24 mouse cellular contexts compared by ENCODE assay signal in the genomic region with DNA sequence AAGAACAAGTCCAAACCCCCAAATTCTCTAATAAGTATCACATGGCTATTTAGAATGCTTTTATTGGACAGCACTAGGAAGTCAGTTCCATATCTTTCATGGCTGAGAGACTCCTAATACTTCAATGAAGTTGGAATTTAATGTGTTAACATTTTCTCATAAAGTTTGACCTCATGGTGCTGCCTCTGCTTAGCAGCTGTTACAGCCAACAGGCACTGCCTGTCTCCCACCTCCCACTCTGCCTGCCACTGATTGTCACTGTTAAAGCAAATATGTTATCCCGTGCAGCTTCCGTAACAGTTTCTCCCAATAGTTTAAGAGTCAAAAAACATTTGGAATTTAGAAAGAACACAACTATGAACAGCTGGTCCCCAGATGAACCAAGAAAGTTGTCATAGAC.
DNase-seq lines count a peak whose midpoint lies in the region; ATAC-seq and TF ChIP-seq lines count a peak whose summit lies in the region.
"Had no signal": no experiment of that assay in that cellular context is flagged by ENCODE, and none has a peak within 500 bp of the region (broad histone marks: within the 10 kb centered on the region; RNA-seq: fewer than 3 reads in every experiment).

No protein-coding gene starts in this region.

- ATAC-seq in kidney, postnatal 0 days (replicated peaks; ENCODE audit: low FRiP score, low read depth), result no peak
- peak; percentile 51 for ATAC-seq in limb, embryonic 11.5 days (ENCODE audit: insufficient number of reproducible peaks, low FRiP score, low TSS enrichment, low read depth)
- ATAC-seq in stomach, embryonic 15.5 days (ENCODE audit: insufficient read depth, low FRiP score, low read depth), result 0 out of 2 replicates have a peak, but pooled peaks have one; percentile 39
- no peak for ATAC-seq in stomach, postnatal 0 days (ENCODE audit: low FRiP score, low TSS enrichment)
- ATAC-seq: forebrain, embryonic 13.5 days; intestine, embryonic 16.5 days; midbrain, embryonic 13.5 days had no signal

- peak; percentile 46 for DNase-seq in kidney, postnatal 0 days (ENCODE audit: low spot score)
- no peak for DNase-seq in kidney, adult 11 months
- no peak for DNase-seq in limb, embryonic 11.5 days (ENCODE audit: low spot score)
- DNase-seq in limb, embryonic 10.5 days (ENCODE audit: low spot score), result no peak
- no peak for DNase-seq in stomach, postnatal 0 days (ENCODE audit: low spot score)
- no peak for DNase-seq in frontal cortex, postnatal 10 days (ENCODE audit: low spot score in 2 of 2)
- DNase-seq: adrenal gland, adult 2 months; B cell, adult 2 months; cerebellum, adult 8-10 months; cerebellum, postnatal 25 days; gastrocnemius, postnatal 25 days; heart, adult 11 months; heart, postnatal 4 days; kidney, adult 9 months; left cerebral cortex, postnatal 4 days had no signal

- no peak for TF ChIP-seq EP300 in stomach, postnatal 0 days (optimal IDR thresholded peaks at IDR 0.05)

- 53% methylated on average over 2 of the region's 2 CpGs for WGBS in kidney, postnatal 0 days
- 43% methylated on average over 2 of the region's 2 CpGs for WGBS in limb, embryonic 11.5 days
- 76% methylated on average over 2 of the region's 2 CpGs for WGBS in limb, embryonic 10.5 days
- WGBS in stomach, embryonic 15.5 days, result 55% methylated on average over 2 of the region's 2 CpGs
- whole genome bisulfite sequencing in stomach, postnatal 0 days, result 52% methylated on average over 2 of the region's 2 CpGs

- H3ac ChIP-seq in myocyte (ENCODE audit: control insufficient read depth, insufficient read length), result no peak overlapping the region

- H3K4me3 ChIP-seq in kidney, postnatal 0 days (replicated peaks; ENCODE audit: low read depth, low read length), result no peak overlapping the region
- no peak overlapping the region for H3K4me3 ChIP-seq in limb, embryonic 11.5 days (ENCODE audit: low read depth, low read length)
- H3K4me3 ChIP-seq in limb, embryonic 10.5 days, result no peak overlapping the region
- no peak overlapping the region for H3K4me3 ChIP-seq in stomach, embryonic 15.5 days (replicated peaks)
- H3K4me3 ChIP-seq in stomach, postnatal 0 days (ENCODE audit: low read depth, low read length), result no peak overlapping the region
- no peak overlapping the region for H3K4me3 ChIP-seq in myocyte
- H3K4me3 ChIP-seq: forebrain, embryonic 13.5 days; hindbrain, embryonic 13.5 days; midbrain, embryonic 13.5 days had no signal

- H3K36me3 ChIP-seq in kidney, postnatal 0 days (ENCODE audit: insufficient read depth, low read length), result no peaks in the 10 kb centered on the region
- H3K36me3 ChIP-seq in limb, embryonic 11.5 days (ENCODE audit: control insufficient read depth, insufficient read depth, low read length), result no peaks in the 10 kb centered on the region
- H3K36me3 ChIP-seq in limb, embryonic 10.5 days, result no peaks in the 10 kb centered on the region
- H3K36me3 ChIP-seq in stomach, embryonic 15.5 days, result no peaks in the 10 kb centered on the region
- no peaks in the 10 kb centered on the region for H3K36me3 ChIP-seq in stomach, postnatal 0 days (ENCODE audit: control insufficient read depth, insufficient read depth, low read length)
- no peaks in the 10 kb centered on the region for H3K36me3 ChIP-seq in myocyte (ENCODE audit: control insufficient read depth, insufficient read depth)
- H3K36me3 ChIP-seq: hindbrain, embryonic 13.5 days; midbrain, embryonic 13.5 days had no signal

- H3K79me2 ChIP-seq in myocyte (ENCODE audit: control insufficient read depth, insufficient read depth), result no peaks in the 10 kb centered on the region

- no peak for TF ChIP-seq CTCF in kidney, postnatal 0 days (IDR thresholded peaks at IDR 0.05; ENCODE audit: low read depth)
- TF ChIP-seq CTCF in stomach, postnatal 0 days (IDR thresholded peaks at IDR 0.05; ENCODE audit: low read depth), result no peak

- H3K4me2 ChIP-seq in kidney, postnatal 0 days (ENCODE audit: low read length), result no peak overlapping the region
- no peak overlapping the region for H3K4me2 ChIP-seq in limb, embryonic 11.5 days (ENCODE audit: low read depth, severe bottlenecking)
- H3K4me2 ChIP-seq in stomach, embryonic 15.5 days, result no peak overlapping the region
- no peak overlapping the region for H3K4me2 ChIP-seq in stomach, postnatal 0 days (replicated peaks; ENCODE audit: low read depth)
- H3K4me2 ChIP-seq in myocyte (ENCODE audit: low read depth), result no peak overlapping the region
- H3K4me2 ChIP-seq: forebrain, embryonic 13.5 days; heart, embryonic 11.5 days; hindbrain, embryonic 13.5 days; liver, embryonic 11.5 days; midbrain, embryonic 13.5 days had no signal

- no peak overlapping the region for H3K27ac ChIP-seq in kidney, postnatal 0 days
- H3K27ac ChIP-seq in limb, embryonic 11.5 days (replicated peaks; ENCODE audit: low read depth, low read length), result no peak overlapping the region
- H3K27ac ChIP-seq in limb, embryonic 10.5 days, result no peak overlapping the region
- no peak overlapping the region for H3K27ac ChIP-seq in stomach, embryonic 15.5 days
- H3K27ac ChIP-seq in stomach, postnatal 0 days (replicated peaks), result no peak overlapping the region
- H3K27ac ChIP-seq: forebrain, embryonic 13.5 days; hindbrain, embryonic 13.5 days; macrophage; midbrain, embryonic 13.5 days had no signal

- no peaks in the 10 kb centered on the region for H3K9me3 ChIP-seq in kidney, postnatal 0 days (replicated peaks; ENCODE audit: low read length)
- H3K9me3 ChIP-seq in limb, embryonic 11.5 days (ENCODE audit: control insufficient read depth, low read length), result no peaks in the 10 kb centered on the region
- H3K9me3 ChIP-seq in limb, embryonic 10.5 days (replicated peaks), result no peaks in the 10 kb centered on the region
- H3K9me3 ChIP-seq in stomach, embryonic 15.5 days, result no peaks in the 10 kb centered on the region
- no peaks in the 10 kb centered on the region for H3K9me3 ChIP-seq in stomach, postnatal 0 days (ENCODE audit: control insufficient read depth, low read length)
- H3K9me3 ChIP-seq: forebrain, embryonic 13.5 days; hindbrain, embryonic 13.5 days; midbrain, embryonic 13.5 days had no signal

- H3K27me3 ChIP-seq in kidney, postnatal 0 days (ENCODE audit: insufficient read depth, low read length), result no peaks in the 10 kb centered on the region
- no peaks in the 10 kb centered on the region for H3K27me3 ChIP-seq in limb, embryonic 11.5 days (ENCODE audit: control insufficient read depth, insufficient read depth, low read length)
- no peaks in the 10 kb centered on the region for H3K27me3 ChIP-seq in limb, embryonic 10.5 days (ENCODE audit: low read depth, poor library complexity, severe bottlenecking)
- no peaks in the 10 kb centered on the region for H3K27me3 ChIP-seq in stomach, embryonic 15.5 days (replicated peaks)
- no peaks in the 10 kb centered on the region for H3K27me3 ChIP-seq in stomach, postnatal 0 days (ENCODE audit: control insufficient read depth, insufficient read depth, low read length)
- no peaks in the 10 kb centered on the region for H3K27me3 ChIP-seq in myocyte (ENCODE audit: control insufficient read depth, insufficient read depth, insufficient read length)
- H3K27me3 ChIP-seq: forebrain, embryonic 13.5 days; hindbrain, embryonic 13.5 days; midbrain, embryonic 13.5 days had no signal

- H3K4me1 ChIP-seq in kidney, postnatal 0 days (replicated peaks; ENCODE audit: insufficient read depth, low read length), result no peaks in the 10 kb centered on the region
- H3K4me1 ChIP-seq in limb, embryonic 11.5 days (ENCODE audit: control insufficient read depth, insufficient read depth, low read length), result no peaks in the 10 kb centered on the region
- H3K4me1 ChIP-seq in limb, embryonic 10.5 days, result peaks cover 4% of the 10 kb centered on the region; the same call in 1 of the 2 replicates
- H3K4me1 ChIP-seq in stomach, embryonic 15.5 days, result no peaks in the 10 kb centered on the region
- H3K4me1 ChIP-seq in stomach, postnatal 0 days (replicated peaks; ENCODE audit: control insufficient read depth, insufficient read depth), result no peaks in the 10 kb centered on the region
- H3K4me1 ChIP-seq: forebrain, embryonic 13.5 days; hindbrain, embryonic 13.5 days; midbrain, embryonic 13.5 days had no signal

- H3K9ac ChIP-seq in kidney, postnatal 0 days (ENCODE audit: low read depth, low read length), result no peak overlapping the region
- no peak overlapping the region for H3K9ac ChIP-seq in limb, embryonic 11.5 days (ENCODE audit: low read length)
- H3K9ac ChIP-seq in stomach, embryonic 15.5 days, result no peak overlapping the region
- H3K9ac ChIP-seq in stomach, postnatal 0 days (ENCODE audit: low read length), result no peak overlapping the region
- H3K9ac ChIP-seq: forebrain, embryonic 13.5 days; hindbrain, embryonic 13.5 days; midbrain, embryonic 13.5 days had no signal

- no peak for TF ChIP-seq POLR2A in myocyte (IDR thresholded peaks at IDR 0.05; ENCODE audit: insufficient read length, low read depth)

TF ChIP-seq in myocyte, 11 proteins besides CTCF, POLR2A, EP300 and RAD21:
- no peak for TF ChIP-seq REST (IDR thresholded peaks at IDR 0.05; ENCODE audit: insufficient read depth, insufficient read length)
- no peak for TF ChIP-seq TCF12 (IDR thresholded peaks at IDR 0.05; ENCODE audit: insufficient read depth, poor library complexity, severe bottlenecking)
- TF ChIP-seq E2F4 (IDR thresholded peaks at IDR 0.05; ENCODE audit: insufficient read depth), result no peak
- TF ChIP-seq POLR2AphosphoS2 (IDR thresholded peaks at IDR 0.05; ENCODE audit: insufficient read length, low read depth), result no peak
- no peak for TF ChIP-seq MAX (IDR thresholded peaks at IDR 0.05; ENCODE audit: low read depth)
- peak in 2 of 3 experiments; percentile 79 to 82 for TF ChIP-seq MYOD1 (IDR thresholded peaks at IDR 0.05; ENCODE audit: control insufficient read depth in 1 of 3, insufficient read length in 2 of 3, low read depth in 2 of 3)
- TF ChIP-seq CEBPB (IDR thresholded peaks at IDR 0.05; ENCODE audit: insufficient read depth, poor library complexity, severe bottlenecking), result no peak
- TF ChIP-seq TCF3 (IDR thresholded peaks at IDR 0.05; ENCODE audit: insufficient read length, low read depth), result no peak
- TF ChIP-seq USF1 (IDR thresholded peaks at IDR 0.05; ENCODE audit: low read depth), result no peak
- peak in 1 of 3 experiments; percentile 53 for TF ChIP-seq MYOG (IDR thresholded peaks at IDR 0.05; ENCODE audit: control insufficient read depth in 1 of 3, insufficient read depth in 1 of 3, insufficient read length in 2 of 3, low read depth in 2 of 3)
- no peak for TF ChIP-seq SRF (IDR thresholded peaks at IDR 0.05; ENCODE audit: control insufficient read depth, insufficient read length, low read depth)

Comparison
In these comparisons a context has a peak if more than half of its experiments do, and no peak if none do; other contexts are left out.
1. ATAC-seq: peak in limb, embryonic 11.5 days (single experiment) and stomach, embryonic 15.5 days (single experiment); none in kidney, postnatal 0 days (single experiment) and stomach, postnatal 0 days (single experiment).